Mouse (Mus musculus): ENCODE data around the gene Gm49339. TPM values are rescaled to one million over a fixed set of nuclear protein-coding genes. Genes with fewer than 3 reads are reported as not detected.
A peak's percentile ranks its signal among the peaks of the same experiment; 100 is the strongest.
"Not testable (repeated sequence)": the region's sequence is repeated elsewhere in the genome, so short reads cannot be mapped to it uniquely, and the experiment has no call there.

The Gm49339 gene
- 2.1 and 2.3 TPM in 2 replicates for polyA plus RNA-seq (2015; fragmentation: Nextera tagmentation; extraction: Ambion mirVana)

DNA sequence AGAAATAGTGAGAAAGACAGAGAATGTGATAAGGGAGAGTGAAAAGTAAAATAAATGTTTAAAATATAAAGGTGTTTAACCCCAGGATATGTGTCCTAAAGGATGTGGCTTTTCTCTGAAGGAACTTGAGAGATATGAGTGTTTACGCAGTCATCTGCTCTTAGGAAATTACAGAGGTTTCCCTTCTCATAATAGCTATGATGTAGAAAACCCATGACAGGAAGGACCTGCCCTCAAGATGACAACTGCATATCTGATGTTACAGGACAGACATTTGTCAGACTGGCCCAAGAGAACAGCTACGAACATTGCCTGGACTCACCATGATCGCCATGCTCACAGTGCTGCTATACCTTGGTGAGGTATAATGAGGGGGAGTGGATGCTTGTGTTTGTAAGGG lies at the start of gene Gm49339, which contains the start of gene Lilr4b:
Gene Gm49339, plus strand, starts transcription at position 216 of the 400 bp plus-strand sequence.
Gene Lilr4b, plus strand, starts transcription at position 236 of the 400 bp plus-strand sequence.
- not testable (repeated sequence) for H3K9ac ChIP-seq; ATAC-seq (ENCODE audit: insufficient read depth); H3K4me1 ChIP-seq (replicated peaks); H3K27ac ChIP-seq (replicated peaks); H3K4me3 ChIP-seq (replicated peaks); H3K27me3 ChIP-seq; H3K4me2 ChIP-seq; H3K36me3 ChIP-seq (replicated peaks); H3K9me3 ChIP-seq (replicated peaks)
- 27% methylated on average over 1 of the region's 3 CpGs for WGBS (ENCODE audit: insufficient replicate concordance)

DNA sequence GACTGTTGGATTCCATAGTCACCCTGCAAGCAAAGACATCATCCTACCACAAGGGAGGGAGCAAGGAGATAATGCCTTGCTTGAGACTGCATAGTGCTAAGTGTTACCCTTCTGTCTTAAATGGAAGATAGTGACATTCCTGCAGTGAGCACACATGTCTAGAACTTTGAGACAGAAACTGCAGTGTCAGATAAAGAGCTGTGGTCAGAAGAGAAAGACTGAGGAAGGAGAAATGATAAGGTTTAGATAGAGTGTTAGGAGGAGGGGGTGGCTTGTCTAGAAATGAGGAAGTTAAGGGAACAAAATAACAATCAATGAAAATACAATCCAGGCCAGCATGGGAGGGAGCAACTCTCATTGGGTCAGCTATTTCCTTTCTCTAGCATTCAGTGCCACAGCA lies 47.5 kb upstream of the Gm49339 start:
- no peak overlapping the region for H3K4me2 ChIP-seq
- no peak overlapping the region for H3K27ac ChIP-seq (replicated peaks)
- no peaks in the 10 kb centered on the region for H3K4me1 ChIP-seq (replicated peaks)
- no peaks in the 10 kb centered on the region for H3K27me3 ChIP-seq
- no peaks in the 10 kb centered on the region for H3K9me3 ChIP-seq (replicated peaks)
- H3K9ac ChIP-seq = no peak overlapping the region
- no peak overlapping the region for H3K4me3 ChIP-seq (replicated peaks)
- no peaks in the 10 kb centered on the region for H3K36me3 ChIP-seq (replicated peaks)
- no peak for ATAC-seq (ENCODE audit: insufficient read depth)

DNA sequence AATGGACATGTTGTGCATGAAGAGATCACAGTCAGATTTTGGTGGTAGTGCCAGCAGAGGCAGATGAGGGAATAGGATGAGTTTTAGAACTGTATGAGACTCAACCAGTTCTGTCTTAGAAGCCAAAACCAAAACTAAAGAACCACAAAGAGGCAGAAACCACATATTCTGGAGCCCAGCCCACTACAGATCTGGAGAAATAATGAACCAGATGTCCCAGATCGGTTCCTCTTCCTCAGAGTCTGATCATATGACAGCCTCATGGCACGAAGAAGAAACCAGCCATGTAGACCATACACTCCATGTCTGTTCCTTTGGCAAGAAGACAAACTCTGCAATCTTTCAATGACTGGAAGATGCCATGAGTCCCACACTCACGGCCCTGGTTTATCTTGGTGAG lies 44.7 kb upstream of the Gm49339 start:
- H3K4me3 ChIP-seq (replicated peaks) = no peak overlapping the region
- H3K9me3 ChIP-seq (replicated peaks) = no peaks in the 10 kb centered on the region
- no peaks in the 10 kb centered on the region for H3K36me3 ChIP-seq (replicated peaks)
- no peaks in the 10 kb centered on the region for H3K4me1 ChIP-seq (replicated peaks)
- no peak overlapping the region for H3K9ac ChIP-seq
- H3K4me2 ChIP-seq = no peak overlapping the region
- ATAC-seq (ENCODE audit: insufficient read depth) = no peak
- H3K27ac ChIP-seq (replicated peaks) = no peak overlapping the region
- 38% methylated on average over 3 of the region's 3 CpGs for WGBS (ENCODE audit: insufficient replicate concordance)
- no peaks in the 10 kb centered on the region for H3K27me3 ChIP-seq

DNA sequence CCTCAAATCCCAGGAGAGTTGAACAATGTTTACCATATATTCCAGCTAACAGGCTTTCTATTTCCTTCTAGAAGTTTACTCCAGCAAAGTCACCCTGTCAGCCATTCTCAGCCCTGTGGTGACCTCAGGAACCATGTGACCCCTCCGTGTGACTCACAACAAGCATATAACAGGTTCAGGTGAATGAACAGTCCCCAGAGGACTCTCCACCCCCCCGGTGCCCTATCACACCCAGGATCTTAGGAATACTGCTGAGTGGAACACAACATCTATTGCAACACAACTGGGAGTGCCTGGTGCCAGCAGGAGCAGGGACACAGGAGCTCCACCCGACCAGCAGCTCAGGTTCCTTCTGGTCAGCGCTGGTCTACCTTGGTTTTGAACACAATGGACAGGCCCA lies 28.8 kb upstream of the Gm49339 start:
- Histone ChIP-seq H3K9me3 (replicated peaks) (no peaks in the 10 kb centered on the region), H3K27ac (replicated peaks) (no peak overlapping the region), H3K4me3 (replicated peaks) (no peak overlapping the region), H3K27me3 (no peaks in the 10 kb centered on the region), H3K4me1 (replicated peaks) (no peaks in the 10 kb centered on the region), H3K36me3 (replicated peaks) (no peaks in the 10 kb centered on the region), H3K4me2 (no peak overlapping the region), H3K9ac (no peak overlapping the region)
- ATAC-seq (ENCODE audit: insufficient read depth) = no peak
- 55% methylated on average over 4 of the region's 4 CpGs for WGBS (ENCODE audit: insufficient replicate concordance)

DNA sequence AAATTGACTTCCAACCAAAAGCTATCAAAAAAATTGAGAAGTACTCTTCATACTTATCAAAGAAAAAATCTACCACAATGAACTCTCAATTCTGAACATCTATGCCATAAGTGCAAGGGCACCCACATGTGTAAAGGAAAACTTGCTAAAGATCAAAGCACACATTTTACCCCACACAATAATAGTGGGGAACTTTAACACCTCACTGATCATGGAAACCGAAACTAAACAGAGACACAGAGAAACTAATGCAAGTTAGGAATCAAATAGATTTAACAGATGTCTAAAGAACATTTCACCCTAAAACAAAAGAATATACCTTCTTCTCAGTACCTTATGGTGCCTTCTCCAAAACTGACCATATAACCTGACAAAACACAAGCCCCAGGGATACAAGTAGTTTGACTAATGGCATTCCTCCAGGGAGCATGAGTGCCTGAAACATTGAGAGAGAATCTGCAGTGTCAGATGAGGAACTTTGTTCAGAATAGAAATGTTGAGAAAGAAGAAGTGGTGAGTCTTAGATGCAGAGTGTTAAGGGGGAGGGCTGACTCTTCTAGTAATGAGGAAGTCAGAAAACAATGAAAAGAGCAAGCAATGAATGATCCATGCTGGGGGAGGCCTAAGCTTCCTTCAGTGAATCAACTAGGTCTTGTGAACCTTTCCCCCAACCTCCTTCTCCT lies 26.7 kb upstream of the Gm49339 start:
- H3K4me1 ChIP-seq (replicated peaks) = no peaks in the 10 kb centered on the region
- no peak overlapping the region for H3K4me3 ChIP-seq (replicated peaks)
- H3K27me3 ChIP-seq = no peaks in the 10 kb centered on the region
- H3K27ac ChIP-seq (replicated peaks) = 0 out of 2 replicates have a peak overlapping the region, but pooled peaks have one; percentile 33
- no peaks in the 10 kb centered on the region for H3K36me3 ChIP-seq (replicated peaks)
- H3K4me2 ChIP-seq = no peak overlapping the region
- ATAC-seq (ENCODE audit: insufficient read depth) = peak; percentile 61; the same call in 1 of the 2 replicates
- WGBS (ENCODE audit: insufficient replicate concordance) = 19% methylated on average over 1 of the region's 1 CpGs
- no peaks in the 10 kb centered on the region for H3K9me3 ChIP-seq (replicated peaks)
- H3K9ac ChIP-seq = no peak overlapping the region

DNA sequence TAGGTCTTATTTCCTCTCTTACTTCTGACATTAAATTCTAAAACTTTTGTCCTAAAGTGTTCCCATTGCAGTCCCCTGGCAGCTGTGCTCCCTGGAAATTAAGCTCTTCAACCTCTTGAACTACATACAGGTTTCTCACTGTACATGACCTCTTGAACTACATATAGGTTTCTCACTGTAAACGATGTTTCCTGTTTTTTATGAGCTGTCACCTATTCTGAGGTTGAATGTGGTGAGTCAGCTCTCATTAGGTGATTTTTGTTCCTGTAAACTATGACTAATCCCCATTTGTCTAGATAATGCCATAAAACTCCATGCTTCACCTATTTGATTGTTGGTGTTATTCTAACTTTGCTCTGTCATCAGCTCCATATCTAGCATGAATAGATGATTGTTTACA lies 26.0 kb upstream of the Gm49339 start:
- Histone ChIP-seq H3K27ac (replicated peaks) (no peak overlapping the region), H3K4me3 (replicated peaks) (no peak overlapping the region), H3K27me3 (no peaks in the 10 kb centered on the region), H3K9me3 (replicated peaks) (no peaks in the 10 kb centered on the region), H3K36me3 (replicated peaks) (no peaks in the 10 kb centered on the region), H3K9ac (no peak overlapping the region), H3K4me2 (no peak overlapping the region), H3K4me1 (replicated peaks) (no peaks in the 10 kb centered on the region)
- WGBS (ENCODE audit: insufficient replicate concordance) = 8% methylated on average over 1 of the region's 1 CpGs
- ATAC-seq (ENCODE audit: insufficient read depth) = no peak

DNA sequence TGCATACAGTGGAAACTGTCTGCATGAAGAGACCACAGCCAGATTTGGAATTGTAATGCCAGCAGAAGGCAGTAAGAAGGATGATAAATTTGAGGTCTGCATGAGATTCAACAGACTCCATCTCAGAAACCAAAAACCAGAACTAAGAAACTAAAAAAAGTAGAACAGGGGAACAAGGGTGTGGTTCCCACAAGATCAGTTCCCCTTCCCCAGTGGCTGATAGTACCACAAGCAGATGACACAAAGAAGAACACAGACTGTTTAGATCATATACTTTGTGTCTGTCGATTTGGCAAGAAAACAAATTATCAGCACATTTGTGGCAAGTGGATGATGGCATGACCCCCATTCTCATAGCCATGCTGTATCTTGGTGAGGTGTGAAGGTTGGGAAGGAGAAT lies 24.6 kb upstream of the Gm49339 start:
- H3K9ac ChIP-seq = no peak overlapping the region
- no peaks in the 10 kb centered on the region for H3K27me3 ChIP-seq
- no peak overlapping the region for H3K4me3 ChIP-seq (replicated peaks)
- H3K4me1 ChIP-seq (replicated peaks) = no peaks in the 10 kb centered on the region
- H3K4me2 ChIP-seq = no peak overlapping the region
- 11% methylated on average over 1 of the region's 1 CpGs for WGBS (ENCODE audit: insufficient replicate concordance)
- ATAC-seq (ENCODE audit: insufficient read depth) = no peak
- H3K27ac ChIP-seq (replicated peaks) = peak overlapping the region; percentile 22; the same call in 1 of the 2 replicates
- H3K9me3 ChIP-seq (replicated peaks) = no peaks in the 10 kb centered on the region
- no peaks in the 10 kb centered on the region for H3K36me3 ChIP-seq (replicated peaks)

DNA sequence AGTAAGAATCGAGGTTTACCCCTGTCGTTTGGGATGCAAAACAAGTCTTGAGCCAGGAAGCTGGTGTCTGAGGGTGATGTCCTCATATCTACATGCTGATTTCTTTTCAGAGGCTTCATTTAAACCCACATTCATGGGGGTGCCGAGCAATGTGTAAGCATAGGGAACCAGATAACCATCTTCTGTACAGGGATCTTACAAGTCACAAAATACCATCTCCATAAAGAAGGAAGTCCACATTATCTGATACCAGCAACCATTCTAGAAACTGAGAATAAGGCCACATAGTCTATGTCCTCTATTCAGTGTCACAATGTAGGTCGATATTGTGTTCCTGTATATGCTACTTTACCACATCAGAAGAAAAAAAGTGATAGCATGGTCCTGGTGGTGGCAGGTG lies 24.0 kb upstream of the Gm49339 start:
- peak overlapping the region; percentile 22; the same call in 1 of the 2 replicates for H3K27ac ChIP-seq (replicated peaks)
- ATAC-seq (ENCODE audit: insufficient read depth) = no peak
- H3K4me1 ChIP-seq (replicated peaks) = no peaks in the 10 kb centered on the region
- no peaks in the 10 kb centered on the region for H3K9me3 ChIP-seq (replicated peaks)
- H3K4me3 ChIP-seq (replicated peaks) = no peak overlapping the region
- 21% methylated on average over 4 of the region's 4 CpGs for WGBS (ENCODE audit: insufficient replicate concordance)
- H3K27me3 ChIP-seq = no peaks in the 10 kb centered on the region
- H3K36me3 ChIP-seq (replicated peaks) = no peaks in the 10 kb centered on the region
- no peak overlapping the region for H3K4me2 ChIP-seq
- H3K9ac ChIP-seq = no peak overlapping the region

DNA sequence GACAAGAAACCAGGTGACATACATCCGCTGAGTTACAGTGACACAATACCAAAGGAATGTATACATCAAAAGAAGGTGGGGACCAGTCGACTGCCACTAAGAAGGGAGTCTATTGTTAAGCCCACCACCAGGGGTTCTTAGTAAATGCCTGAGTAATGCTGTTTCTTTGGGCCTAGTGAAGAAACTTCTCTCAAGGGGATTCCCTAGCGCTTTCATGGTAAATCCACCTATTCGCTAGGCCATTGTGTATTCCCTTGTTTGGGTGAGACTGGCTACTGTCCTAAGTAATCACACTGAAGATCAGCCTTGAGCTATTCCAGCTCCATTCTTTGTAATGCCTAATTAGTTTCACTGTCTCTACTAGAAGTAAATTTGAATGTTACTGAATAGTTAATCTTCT lies 16.6 kb upstream of the Gm49339 start:
- not testable (repeated sequence) for H3K9ac ChIP-seq; H3K4me1 ChIP-seq (replicated peaks); H3K9me3 ChIP-seq (replicated peaks); H3K27me3 ChIP-seq; H3K4me3 ChIP-seq (replicated peaks); ATAC-seq (ENCODE audit: insufficient read depth); H3K36me3 ChIP-seq (replicated peaks); H3K27ac ChIP-seq (replicated peaks); H3K4me2 ChIP-seq
- WGBS (ENCODE audit: insufficient replicate concordance) = 63% methylated on average over 4 of the region's 4 CpGs

DNA sequence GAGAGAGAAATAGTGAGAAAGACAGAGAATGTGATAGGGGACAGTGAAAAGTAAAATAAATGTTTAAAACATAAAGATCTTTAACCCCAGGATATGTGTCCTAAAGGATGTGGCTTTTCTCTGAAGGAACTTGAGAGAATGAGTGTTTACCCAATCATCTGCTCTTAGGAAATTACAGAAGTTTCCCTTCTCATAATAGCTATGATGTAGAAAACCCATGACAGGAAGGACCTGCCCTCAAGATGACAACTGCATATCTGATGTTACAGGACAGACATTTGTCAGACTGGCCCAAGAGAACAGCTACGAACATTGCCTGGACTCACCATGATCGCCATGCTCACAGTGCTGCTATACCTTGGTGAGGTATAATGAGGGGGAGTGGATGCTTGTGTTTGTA lies 10.3 kb downstream of the Gm49339 start, which contains the start of gene Lilrb4a:
Gene Lilrb4a, plus strand, starts transcription at position 266 of the 400 bp plus-strand sequence.
- not testable (repeated sequence) for H3K27me3 ChIP-seq; H3K4me2 ChIP-seq; ATAC-seq (ENCODE audit: insufficient read depth); H3K4me3 ChIP-seq (replicated peaks); H3K27ac ChIP-seq (replicated peaks); H3K9ac ChIP-seq; H3K9me3 ChIP-seq (replicated peaks); H3K4me1 ChIP-seq (replicated peaks); H3K36me3 ChIP-seq (replicated peaks)
- no CpG with 5 or more reads among the region's 2 CpGs for WGBS (ENCODE audit: insufficient replicate concordance)

DNA sequence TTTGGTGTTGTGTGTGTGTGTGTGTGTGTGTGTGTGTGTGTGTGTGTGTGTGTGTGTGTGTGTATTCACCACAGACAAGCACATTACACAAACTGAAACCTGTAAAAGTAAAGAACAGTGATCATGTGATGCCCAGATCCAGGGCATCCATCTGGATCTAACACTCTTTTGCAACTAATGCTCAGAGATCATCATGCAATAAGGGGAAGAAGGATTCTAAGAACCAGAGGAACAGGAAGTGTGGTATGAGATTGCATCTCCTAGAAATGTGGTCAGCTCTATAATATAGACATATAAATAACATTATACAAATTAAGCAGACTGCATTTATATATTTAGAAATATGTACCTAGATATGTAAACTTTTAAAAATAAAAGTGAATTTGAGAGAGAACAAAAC lies 39.6 kb downstream of the Gm49339 start:
- H3K4me3 ChIP-seq (replicated peaks) = no peak overlapping the region
- H3K27ac ChIP-seq (replicated peaks) = no peak overlapping the region
- H3K27me3 ChIP-seq = no peaks in the 10 kb centered on the region
- H3K9ac ChIP-seq = no peak overlapping the region
- H3K9me3 ChIP-seq (replicated peaks) = no peaks in the 10 kb centered on the region
- H3K4me1 ChIP-seq (replicated peaks) = no peaks in the 10 kb centered on the region
- ATAC-seq (ENCODE audit: insufficient read depth) = no peak
- H3K4me2 ChIP-seq = no peak overlapping the region
- no peaks in the 10 kb centered on the region for H3K36me3 ChIP-seq (replicated peaks)

DNA sequence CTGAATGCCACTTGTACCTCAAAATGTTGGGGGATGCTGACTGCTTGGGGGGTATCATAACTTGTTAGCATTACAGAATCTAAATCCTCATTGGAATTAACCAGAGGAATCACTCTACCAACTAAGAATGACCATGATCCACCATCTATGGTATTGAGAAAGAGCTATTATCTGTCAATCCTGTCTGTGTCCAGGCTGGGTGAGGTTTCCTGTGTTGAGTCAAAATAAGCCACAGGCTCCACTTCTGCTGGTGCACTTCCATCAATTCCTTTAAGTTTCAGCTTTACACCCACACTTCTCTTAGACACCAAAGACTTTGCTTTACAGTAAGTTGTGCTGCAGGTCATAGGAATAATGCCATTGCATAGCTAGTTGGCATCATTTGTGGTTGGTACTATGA lies 41.0 kb downstream of the Gm49339 start:
- Histone ChIP-seq H3K9ac (no peak overlapping the region), H3K4me3 (replicated peaks) (no peak overlapping the region), H3K27me3 (no peaks in the 10 kb centered on the region), H3K27ac (replicated peaks) (no peak overlapping the region), H3K4me1 (replicated peaks) (no peaks in the 10 kb centered on the region), H3K4me2 (no peak overlapping the region), H3K9me3 (replicated peaks) (no peaks in the 10 kb centered on the region), H3K36me3 (replicated peaks) (no peaks in the 10 kb centered on the region)
- ATAC-seq (ENCODE audit: insufficient read depth) = no peak

All from liver, embryonic 15.5 days (tissue).